Mouse (Mus musculus) CH12.LX (cell line): ENCODE measurements at regions not wholly inside any gene's neighbourhood (a gene's known extent, or its start where the extent isn't known, plus 50 kb on each side); places are given as distances from the start of the nearest gene placed in this dataset.

ENCODE experiments used
- CTCF ChIP-seq, 2 experiments: IDR thresholded peaks in 1 of 2; conservative IDR thresholded peaks in 1 of 2; 2 replicates each; pipeline ENCODE4 v1.5.1; 2011 to 2012; ENCODE audit warnings: low read depth in 2 of 2, low read length in 2 of 2, improper control_type of control experiment in 1 of 2, inconsistent platforms in 1 of 2, mild to moderate bottlenecking in 1 of 2, moderate library complexity in 1 of 2
- E2F4 ChIP-seq: IDR thresholded peaks from 2 replicates; pipeline ENCODE4 v1.6.1; 2011; ENCODE audit warnings: low read depth, low read length, improper control_type of control experiment; ENCODE audit not compliant: insufficient replicate concordance
- EP300 ChIP-seq: IDR thresholded peaks from 2 replicates; pipeline ENCODE4 v1.6.1; 2011; ENCODE audit warnings: low read length, improper control_type of control experiment
- HCFC1 ChIP-seq: IDR thresholded peaks from 2 replicates; pipeline ENCODE4 v1.6.1; 2012; ENCODE audit warnings: low read depth, mild to moderate bottlenecking, inconsistent platforms, low read length, improper control_type of control experiment
- IRF4 ChIP-seq: IDR thresholded peaks from 2 replicates; pipeline ENCODE4 v1.6.1; 2014; ENCODE audit warnings: low read depth, mild to moderate bottlenecking, inconsistent platforms, low read length, improper control_type of control experiment
- KAT2A ChIP-seq: IDR thresholded peaks from 2 replicates; pipeline ENCODE4 v1.6.1; 2012; ENCODE audit warnings: low read length, improper control_type of control experiment, inconsistent platforms; ENCODE audit not compliant: insufficient replicate concordance
- POLR2A ChIP-seq: IDR thresholded peaks from 2 replicates; pipeline ENCODE4 v1.6.1; 2011; ENCODE audit warnings: low read depth, mild to moderate bottlenecking, improper control_type of control experiment, low read length
- POLR2AphosphoS2 ChIP-seq: IDR thresholded peaks from 2 replicates; pipeline ENCODE4 v1.6.1; 2011; ENCODE audit warnings: low read depth, low read length, improper control_type of control experiment
- TCF12 ChIP-seq: IDR thresholded peaks from 2 replicates; pipeline ENCODE4 v1.6.1; 2014; ENCODE audit warnings: low read depth, mild to moderate bottlenecking, inconsistent platforms, low read length, improper control_type of control experiment
- UBTF ChIP-seq: IDR thresholded peaks from 2 replicates; pipeline ENCODE4 v1.6.1; 2012; ENCODE audit warnings: low read depth, mild to moderate bottlenecking, inconsistent platforms, low read length, improper control_type of control experiment, moderate library complexity
- ZKSCAN1 ChIP-seq: IDR thresholded peaks from 2 replicates; pipeline ENCODE4 v1.6.1; 2012; ENCODE audit warnings: low read depth, inconsistent platforms, low read length, improper control_type of control experiment, borderline replicate concordance

- TF ChIP-seq CTCF (conservative IDR thresholded peaks at IDR 0.05 in 1 of 2, IDR thresholded peaks at IDR 0.05 in 1 of 2; ENCODE audit: low read depth in 2 of 2, low read length in 2 of 2) (no peak), IRF4 (no peak), HCFC1 (no peak), ZKSCAN1 (no peak), EP300 (no peak), POLR2A (no peak), KAT2A (no peak), UBTF (no peak), POLR2AphosphoS2 (no peak), E2F4 (no peak), TCF12 (no peak)
Observed at GRCm38 (mm10) chr2:114734861-114735569, 80.3 kb upstream of the Dph6 start.
